Mouse (Mus musculus): ENCODE measurements around the gene Bmp8a.
A peak's percentile ranks its signal among the peaks of the same experiment; 100 is the strongest.
"Not testable (repeated sequence)": the region's sequence is repeated elsewhere in the genome, so short reads cannot be mapped to it uniquely, and the experiment has no call there.

Bmp8a gene

DNA sequence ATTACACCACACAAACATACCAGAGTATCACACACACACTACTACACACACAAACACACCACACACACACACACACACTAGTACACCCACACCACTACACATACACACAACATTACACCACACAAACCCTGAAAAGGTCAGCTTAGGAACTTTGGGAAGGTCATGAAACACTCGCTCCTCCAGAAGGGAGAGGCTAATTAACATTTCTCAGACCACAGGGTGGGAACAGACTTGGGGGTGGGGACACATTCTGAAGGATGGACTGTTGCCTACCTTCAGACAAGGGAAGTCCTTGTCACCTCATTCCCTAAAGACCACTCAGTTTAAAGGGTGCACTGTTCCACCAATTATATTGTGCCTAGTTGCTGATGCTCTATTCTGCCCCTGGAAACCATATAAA lies 11.1 kb downstream of the Bmp8a start:
- not testable (repeated sequence) for DNase-seq (ENCODE audit: low read depth in 1 of 2, low spot score in 2 of 2)

- DNase-seq (ENCODE audit: low read depth in 1 of 2, low spot score in 2 of 2), result no peak
Measured at GRCm38 (mm10) chr4:123331326-123331725, 11.7 kb downstream of the Bmp8a start.

DNA sequence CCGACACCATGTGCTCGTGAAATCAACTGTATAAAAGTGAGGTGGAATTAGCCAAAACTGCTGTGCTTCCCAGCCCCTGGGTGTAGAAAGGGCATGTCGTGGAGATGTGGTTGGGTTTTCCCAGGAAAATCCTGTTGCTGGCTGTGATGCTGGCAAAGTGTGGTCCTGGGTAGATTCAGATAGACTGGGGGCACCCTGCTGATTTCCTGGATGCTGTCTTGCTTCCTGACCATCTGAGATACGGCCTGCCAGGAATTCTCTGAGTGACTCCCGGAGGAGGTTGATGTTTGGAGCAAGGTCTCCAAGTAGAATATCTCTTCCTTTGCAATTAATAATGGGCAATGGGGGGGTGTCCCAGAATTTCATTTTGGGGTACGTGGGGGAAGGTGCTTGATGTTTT lies 14.1 kb downstream of the Bmp8a start:
- DNase-seq (ENCODE audit: low read depth in 1 of 2, low spot score in 2 of 2), result no peak

- DNase-seq (ENCODE audit: low read depth in 1 of 2, low spot score in 2 of 2), result no peak
Measured at GRCm38 (mm10) chr4:123327630-123328029, 15.4 kb downstream of the Bmp8a start.

- DNase-seq (ENCODE audit: low read depth in 1 of 2, low spot score in 2 of 2), result no peak
Measured at GRCm38 (mm10) chr4:123326087-123326486, 17.0 kb downstream of the Bmp8a start.

- DNase-seq (ENCODE audit: low read depth in 1 of 2, low spot score in 2 of 2), result no peak
Measured at GRCm38 (mm10) chr4:123323534-123323933, 19.5 kb downstream of the Bmp8a start, which contains the start of gene Oxct2a. Oxct2a (minus strand) TSS chr4:123323634.

DNA sequence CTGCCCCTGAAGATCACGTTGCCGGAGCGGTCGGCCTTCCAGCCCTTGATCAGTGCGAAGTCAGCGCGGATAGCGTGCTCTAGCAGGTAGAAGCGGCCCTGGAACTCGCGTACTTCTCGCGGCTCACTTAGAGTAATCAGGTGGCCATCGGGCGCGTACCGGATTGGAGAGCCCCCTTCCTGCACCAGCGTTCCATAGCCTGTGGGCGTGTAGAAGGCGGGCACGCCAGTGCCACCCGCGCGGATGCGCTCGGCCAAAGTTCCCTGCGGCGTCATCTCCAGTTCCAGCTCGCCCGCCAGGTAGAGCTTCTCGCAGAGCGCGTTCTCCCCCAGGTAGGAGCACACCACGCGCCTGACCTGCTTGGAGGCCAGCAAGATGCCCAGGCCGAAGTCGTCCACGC lies 20.1 kb downstream of the Bmp8a start:
- DNase-seq (ENCODE audit: low read depth in 1 of 2, low spot score in 2 of 2), result not testable (repeated sequence)

- no peak for DNase-seq (ENCODE audit: low read depth in 1 of 2, low spot score in 2 of 2)
Measured at GRCm38 (mm10) chr4:123314497-123314896, 28.6 kb downstream of the Bmp8a start.

- no peak for DNase-seq (ENCODE audit: low read depth in 1 of 2, low spot score in 2 of 2)
Measured at GRCm38 (mm10) chr4:123313010-123313409, 30.0 kb downstream of the Bmp8a start.

DNA sequence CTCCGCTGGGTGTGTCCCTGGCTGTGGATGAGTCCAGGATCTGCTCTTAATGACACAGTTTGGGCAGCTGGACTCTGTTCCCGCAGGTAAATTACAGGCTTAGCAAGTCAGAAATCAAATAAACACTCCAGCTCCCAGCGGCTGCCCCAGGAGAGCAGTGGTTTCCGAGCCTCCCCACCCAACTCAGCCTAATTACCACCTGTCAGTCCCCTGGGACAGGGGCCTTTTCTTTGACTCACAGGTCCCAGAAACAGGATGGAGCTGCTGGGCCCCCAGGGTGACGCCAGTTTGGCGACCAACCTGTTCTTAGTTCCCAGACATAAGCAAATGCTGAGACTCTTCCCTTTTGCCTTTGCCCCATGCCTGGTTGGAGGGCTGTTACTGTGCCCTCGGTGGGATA lies 31.2 kb downstream of the Bmp8a start:
- no peak for DNase-seq (ENCODE audit: low read depth in 1 of 2, low spot score in 2 of 2)

- no peak for DNase-seq (ENCODE audit: low read depth in 1 of 2, low spot score in 2 of 2)
Measured at GRCm38 (mm10) chr4:123308292-123308691, 34.8 kb downstream of the Bmp8a start.

- no peak for DNase-seq (ENCODE audit: low read depth in 1 of 2, low spot score in 2 of 2)
Measured at GRCm38 (mm10) chr4:123306999-123307398, 36.1 kb downstream of the Bmp8a start.

GRCm38 (mm10) chr4:123305789-123306188 lies 37.3 kb downstream of the Bmp8a start:
- peak; percentile 7 to 46 for DNase-seq (ENCODE audit: low read depth in 1 of 2, low spot score in 2 of 2)

- no peak for DNase-seq (ENCODE audit: low read depth in 1 of 2, low spot score in 2 of 2)
Measured at GRCm38 (mm10) chr4:123298980-123299670, 43.9 kb downstream of the Bmp8a start.

DNA sequence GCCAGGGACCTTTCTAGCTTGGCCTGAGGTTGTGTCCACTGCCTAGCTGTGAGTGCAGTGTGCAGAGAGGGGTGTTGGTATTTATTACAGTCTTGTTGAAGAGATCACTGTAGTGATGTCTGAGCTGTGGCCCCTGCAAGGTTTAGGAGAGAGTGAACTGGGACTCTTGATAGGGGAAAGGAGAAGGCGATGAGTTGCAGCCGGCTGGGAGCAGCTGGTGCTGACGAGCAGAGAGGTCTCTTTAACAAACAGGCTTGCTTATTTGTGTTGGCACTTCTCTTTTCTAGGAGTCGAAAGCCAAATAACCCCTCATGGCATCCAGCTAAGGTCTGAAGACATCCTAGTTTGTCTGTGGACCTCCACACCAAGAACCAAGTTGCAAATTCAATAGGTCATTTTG lies 44.8 kb downstream of the Bmp8a start:
- DNase-seq (ENCODE audit: low read depth in 1 of 2, low spot score in 2 of 2), result no peak

DNA sequence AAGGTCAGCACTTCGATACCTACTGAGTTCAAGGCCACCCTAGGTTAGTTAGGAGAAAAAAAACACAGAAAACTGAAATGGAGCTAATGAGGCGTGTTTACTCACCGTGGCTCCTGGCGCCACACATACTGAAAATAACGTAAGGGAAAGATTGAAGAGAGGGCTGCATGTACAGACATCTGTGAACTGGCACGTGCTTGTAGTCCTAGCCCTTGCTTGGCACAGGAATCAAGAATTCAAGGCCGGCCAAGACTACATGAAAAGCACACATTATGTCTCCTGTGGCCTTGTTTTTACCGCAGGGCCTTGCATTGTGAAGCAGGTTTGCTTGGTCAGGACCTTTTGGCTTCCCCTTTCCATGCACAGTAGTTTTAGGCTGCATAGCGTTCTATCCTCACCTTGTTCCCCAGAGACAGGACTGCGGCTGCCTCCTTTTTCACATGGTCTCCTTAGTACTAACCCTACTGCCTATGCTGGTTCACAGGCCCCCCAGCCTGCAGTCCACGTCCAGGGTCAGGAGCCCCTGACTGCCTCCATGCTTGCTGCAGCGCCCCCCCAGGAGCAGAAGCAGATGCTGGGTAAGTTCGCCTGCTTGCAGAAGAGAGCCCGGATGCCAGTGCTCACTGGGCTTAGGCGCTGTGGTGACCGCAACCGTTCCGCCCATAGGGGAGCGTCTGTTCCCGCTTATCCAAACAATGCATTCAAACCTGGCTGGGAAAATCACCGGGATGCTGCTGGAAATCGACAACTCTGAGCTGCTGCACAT lies 45.7 kb downstream of the Bmp8a start:
- no peak for DNase-seq (ENCODE audit: low read depth in 1 of 2, low spot score in 2 of 2)

- DNase-seq (ENCODE audit: low read depth in 1 of 2, low spot score in 2 of 2), result no peak
Measured at GRCm38 (mm10) chr4:123296148-123296534, 46.9 kb downstream of the Bmp8a start.

DNA sequence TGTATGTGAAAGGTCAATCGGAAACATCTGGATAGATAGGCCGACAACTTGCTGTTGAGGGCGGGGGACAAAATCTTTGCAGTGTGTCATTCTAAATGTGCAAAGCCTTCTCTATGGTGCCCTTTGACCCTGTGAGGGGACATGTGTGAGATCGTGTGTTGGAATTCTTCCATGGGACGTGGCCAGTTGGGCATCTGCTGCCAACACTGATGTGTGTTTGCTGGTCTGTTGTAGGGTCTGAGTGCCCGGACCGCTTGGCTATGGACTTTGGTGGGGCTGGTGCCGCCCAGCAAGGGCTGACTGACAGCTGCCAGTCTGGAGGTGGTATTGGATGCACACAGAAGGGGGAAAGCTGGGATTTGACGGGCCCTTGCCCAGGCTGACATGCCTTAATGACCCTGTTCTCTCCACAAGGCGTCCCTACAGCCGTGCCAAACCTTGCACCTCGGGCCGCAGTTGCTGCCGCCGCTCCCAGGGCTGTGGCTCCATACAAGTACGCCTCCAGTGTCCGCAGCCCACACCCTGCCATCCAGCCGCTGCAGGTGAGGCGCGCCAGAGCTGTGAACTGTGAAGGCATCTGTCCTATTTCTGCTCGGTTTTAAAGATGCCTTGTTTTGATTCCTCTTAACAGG lies 47.4 kb downstream of the Bmp8a start:
- DNase-seq (ENCODE audit: low read depth in 1 of 2, low spot score in 2 of 2), result no peak

DNA sequence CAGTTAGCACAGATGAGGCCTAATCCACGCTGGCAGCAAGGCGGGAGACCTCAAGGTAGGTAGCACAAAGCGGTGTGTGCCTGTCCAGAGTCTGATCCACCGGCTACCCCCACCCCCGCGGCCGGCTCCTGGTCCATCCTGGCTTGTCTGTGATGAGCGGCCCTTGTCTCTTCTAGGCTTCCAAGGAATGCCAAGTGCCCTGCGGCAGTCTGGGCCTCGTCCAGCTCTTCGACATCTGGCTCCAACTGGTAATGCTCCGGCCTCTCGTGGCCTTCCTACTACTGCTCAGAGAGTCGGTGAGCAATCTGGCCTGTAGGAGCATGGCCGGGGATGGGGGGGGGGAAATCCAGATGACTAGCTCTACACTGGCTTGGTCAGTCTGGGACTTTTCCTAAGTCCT lies 48.0 kb downstream of the Bmp8a start:
- DNase-seq (ENCODE audit: low read depth in 1 of 2, low spot score in 2 of 2), result not testable (repeated sequence)

GRCm38 (mm10) chr4:123293661-123294443 lies 49.2 kb downstream of the Bmp8a start:
- DNase-seq (ENCODE audit: low read depth in 1 of 2, low spot score in 2 of 2), result no peak

DNA sequence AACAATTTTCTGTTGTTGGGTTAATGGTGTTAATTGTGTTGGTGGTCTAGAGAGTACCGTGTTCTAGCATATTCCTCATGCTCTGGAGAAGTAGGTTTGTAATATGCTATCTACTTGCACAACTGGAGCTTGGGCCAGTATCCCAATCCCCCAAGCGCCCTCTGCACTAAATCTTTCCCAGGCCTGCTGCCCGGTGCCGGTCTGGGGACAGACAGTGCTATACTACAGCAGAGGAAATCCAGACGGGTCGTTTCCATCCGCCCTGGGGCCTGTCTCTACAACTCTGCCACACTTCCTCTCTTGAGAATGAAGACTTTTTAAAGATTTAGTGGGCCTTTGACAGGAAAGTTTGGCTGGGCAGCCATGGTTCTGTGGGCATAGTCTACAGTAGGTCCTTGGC lies 50.1 kb downstream of the Bmp8a start:
- DNase-seq (ENCODE audit: low read depth in 1 of 2, low spot score in 2 of 2), result no peak
